Mouse (Mus musculus) midbrain, embryonic 10.5 days (tissue): ENCODE data around the gene Snhg11. TPM values are rescaled to one million over a fixed set of nuclear protein-coding genes. Genes with fewer than 3 reads are reported as not detected.

Experiments
- DNase-seq: peaks from one replicate; pipeline ENCODE4 v3.0.0-alpha.2; 2017; ENCODE audit warnings: low spot score
- H3K27ac ChIP-seq: fragments of 300-500 bp; sonication (generic); replicated peaks from 2 replicates; pipeline ENCODE4 v1.5.1; 2016; ENCODE audit warnings: mild to moderate bottlenecking
- H3K27me3 ChIP-seq: fragments of 300-500 bp; sonication (generic); 2 replicates; pipeline ENCODE4 v1.6.1; 2016; ENCODE audit warnings: low read depth, mild to moderate bottlenecking; ENCODE audit not compliant: poor library complexity, severe bottlenecking
- H3K36me3 ChIP-seq: fragments of 300-500 bp; sonication (generic); 2 replicates; pipeline ENCODE4 v1.6.1; 2016; ENCODE audit warnings: mild to moderate bottlenecking, moderate library complexity
- H3K4me1 ChIP-seq: fragments of 300-500 bp; sonication (generic); 2 replicates; pipeline ENCODE4 v1.6.1; 2016
- H3K4me3 ChIP-seq: fragments of 300-500 bp; sonication (generic); 2 replicates; pipeline ENCODE4 v1.5.1; 2016; ENCODE audit warnings: mild to moderate bottlenecking, moderate library complexity
- H3K9me3 ChIP-seq: fragments of 300-500 bp; sonication (generic); replicated peaks from 2 replicates; pipeline ENCODE4 v1.6.1; 2016; ENCODE audit warnings: mild to moderate bottlenecking
- WGBS: fragments of 180-500 bp; shearing (Covaris S2); methylation state at CpG from one replicate; pipeline ENCODE4 v1.1.7; 2016; 5-methylcytosine and 5-hydroxymethylcytosine counted together
- polyA plus RNA-seq: library from polyadenylated mRNA; unstranded; fragments of >200 nt; fragmentation: Nextera tagmentation; extraction: Ambion mirVana; gene quantifications from 2 replicates; pipeline ENCODE4 v1.2.1, GENCODE M21; 2016

Gene Snhg11
- polyA plus RNA-seq, 1 experiment from 2014 or later = 36.4 TPM

DNA sequence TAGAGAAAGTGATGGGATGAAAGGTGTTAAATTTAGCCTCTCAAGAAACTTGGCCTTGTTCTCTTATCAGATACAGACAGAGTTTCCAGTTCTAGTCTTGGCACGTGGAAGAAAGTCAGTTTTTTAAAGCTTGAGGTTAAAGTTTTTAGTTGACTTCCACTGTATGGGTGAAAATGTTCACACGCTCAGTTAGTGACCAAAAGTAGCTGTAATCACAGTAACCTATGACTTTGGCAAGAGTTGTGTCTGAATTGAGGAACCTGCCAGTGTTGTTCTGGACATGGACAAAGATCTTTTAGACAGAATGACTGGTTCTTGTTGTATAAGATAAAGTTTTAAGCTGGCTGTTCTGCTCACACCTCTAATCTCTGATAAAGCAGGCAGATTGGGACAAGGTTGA lies 37.8 kb downstream of the Snhg11 start:
- H3K4me1 ChIP-seq = peaks cover 25% of the 10 kb centered on the region
- H3K36me3 ChIP-seq = no peaks in the 10 kb centered on the region
- H3K9me3 ChIP-seq = no peaks in the 10 kb centered on the region
- H3K4me3 ChIP-seq = no peak overlapping the region
- WGBS = 86% methylated on average over 2 of the region's 2 CpGs
- no peak for DNase-seq
- H3K27ac ChIP-seq = no peak overlapping the region
- H3K27me3 ChIP-seq = no peaks in the 10 kb centered on the region

DNA sequence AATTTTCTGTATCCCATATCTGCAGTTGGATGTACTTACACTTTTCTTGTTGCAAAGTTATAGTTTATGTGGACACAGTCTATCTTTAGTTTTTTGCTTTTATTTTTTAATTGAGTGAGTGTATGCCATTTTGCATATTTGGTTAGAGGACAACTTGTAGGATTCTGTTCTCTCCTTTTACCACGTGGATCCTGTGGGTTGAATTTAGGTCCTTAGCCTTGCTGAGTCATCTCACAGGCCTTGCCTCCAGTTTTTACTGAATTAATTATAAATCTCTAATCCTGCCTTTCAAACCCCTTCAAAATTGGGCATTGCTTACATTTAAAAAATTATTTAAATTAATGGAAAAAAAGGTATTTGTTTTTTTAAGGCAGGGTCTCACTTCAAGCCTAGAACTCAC lies 40.4 kb downstream of the Snhg11 start:
- Histone ChIP-seq H3K27me3 (no peaks in the 10 kb centered on the region), H3K27ac (no peak overlapping the region), H3K4me3 (no peak overlapping the region), H3K4me1 (peaks cover 12% of the 10 kb centered on the region), H3K36me3 (no peaks in the 10 kb centered on the region), H3K9me3 (no peaks in the 10 kb centered on the region)
- WGBS = 85% methylated on average over 1 of the region's 1 CpGs
- DNase-seq = no peak

DNA sequence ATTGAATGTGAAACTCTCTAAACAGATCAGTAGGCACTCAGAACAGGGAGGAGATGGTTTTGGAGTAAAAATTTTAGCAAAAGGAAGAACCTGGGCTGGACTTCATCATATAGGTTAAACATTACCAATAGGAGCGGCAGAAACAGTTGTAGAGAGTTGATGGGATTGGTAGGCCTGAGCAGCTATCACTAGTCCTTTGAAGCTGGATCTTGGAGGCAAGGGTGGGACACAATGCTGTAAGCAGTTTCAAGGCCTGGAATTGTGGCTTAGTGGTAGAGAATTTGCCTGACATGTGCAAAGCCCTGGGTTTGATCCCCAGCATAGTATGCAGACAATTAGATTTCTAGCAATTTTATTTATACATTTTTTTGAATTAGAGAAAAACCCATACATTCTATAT lies 43.2 kb downstream of the Snhg11 start:
- WGBS = 89% methylated on average over 1 of the region's 1 CpGs
- Histone ChIP-seq H3K36me3 (peaks cover 16% of the 10 kb centered on the region), H3K27me3 (no peaks in the 10 kb centered on the region), H3K4me3 (no peak overlapping the region), H3K4me1 (no peaks in the 10 kb centered on the region), H3K9me3 (no peaks in the 10 kb centered on the region), H3K27ac (no peak overlapping the region)
- no peak for DNase-seq

Other genes starting within 250 kb of the Snhg11 start
- gene Tgm2, start 229.2 kb upstream of the Snhg11 start, polyA plus RNA-seq = 9.0 and 10.0 TPM in 2 replicates
- 2.3 and 3.1 TPM in 2 replicates for gene D630003M21Rik, start 146.4 kb upstream of the Snhg11 start, polyA plus RNA-seq
- not detected in 2 replicates for gene Bpi, start 117.5 kb upstream of the Snhg11 start, polyA plus RNA-seq
- gene Lbp, start 69.1 kb upstream of the Snhg11 start, polyA plus RNA-seq = 1.6 and 2.0 TPM in 2 replicates
- 11.0 and 11.6 TPM in 2 replicates for gene Ralgapb, start 34.2 kb downstream of the Snhg11 start, polyA plus RNA-seq
- gene Adig, start 127.0 kb downstream of the Snhg11 start, polyA plus RNA-seq = not detected in 2 replicates
- gene Arhgap40, start 137.2 kb downstream of the Snhg11 start, polyA plus RNA-seq = 0.21 and 0.35 TPM in 2 replicates
- 0.25 and 0.68 TPM in 2 replicates for gene Slc32a1, start 235.1 kb downstream of the Snhg11 start, polyA plus RNA-seq
- 14.1 and 14.8 TPM in 2 replicates for gene Actr5, start 249.2 kb downstream of the Snhg11 start, polyA plus RNA-seq